ENCODE assay signal across 11 mouse cellular contexts in the genomic region with DNA sequence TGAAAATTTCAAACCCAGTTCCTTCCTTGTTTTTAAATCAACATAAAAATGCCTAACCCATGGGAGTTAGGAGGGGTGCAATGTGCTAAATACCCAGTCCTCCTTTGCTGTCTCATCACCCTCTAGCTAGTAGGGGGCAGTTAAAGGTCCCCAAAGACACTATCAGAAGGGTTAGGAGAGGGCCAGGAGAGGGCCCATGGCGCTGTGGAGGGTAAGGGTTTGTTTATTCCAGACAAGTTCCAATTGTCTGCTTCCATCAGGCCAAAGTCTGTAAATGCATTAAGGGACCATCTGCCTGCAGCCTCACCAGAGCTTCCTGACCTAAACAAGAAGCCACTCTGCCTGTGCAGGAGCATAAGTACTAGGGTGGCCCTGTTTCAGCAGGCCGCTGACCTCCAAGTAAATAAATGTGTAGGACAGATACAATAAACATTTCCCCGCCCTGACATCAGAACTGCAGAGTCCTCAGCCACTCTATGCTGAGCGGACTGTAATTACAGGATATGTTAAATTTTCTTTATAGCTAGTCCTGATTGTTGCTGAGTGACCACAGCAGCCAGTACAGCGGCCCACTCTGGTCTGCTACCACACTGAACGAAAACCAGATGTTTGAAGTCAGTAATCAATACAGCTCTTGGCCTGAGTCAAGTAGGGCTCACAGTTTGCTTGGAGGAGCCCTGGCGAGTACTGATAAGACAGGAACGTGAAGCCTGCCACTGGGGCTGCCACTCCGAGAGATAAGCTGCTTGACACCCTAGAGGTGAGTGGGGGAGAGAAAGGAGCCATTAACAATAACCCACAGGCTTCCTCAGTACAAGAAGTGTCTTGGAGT.
DNase-seq lines count a peak whose midpoint lies in the region; ATAC-seq and TF ChIP-seq lines count a peak whose summit lies in the region.
"Had no signal": no experiment of that assay in that cellular context is flagged by ENCODE, and none has a peak within 500 bp of the region (broad histone marks: within the 10 kb centered on the region; RNA-seq: fewer than 3 reads in every experiment).

No protein-coding gene starts in this region.

- peak; percentile 67; the same call in 1 of the 2 replicates for ATAC-seq in lung, embryonic 15.5 days (ENCODE audit: borderline replicate concordance, extremely low read depth, low FRiP score, low TSS enrichment)
- peak; percentile 92 for ATAC-seq in common myeloid progenitor, adult 5-6 weeks (replicated peaks; ENCODE audit: low read depth, poor library complexity, severe bottlenecking)

- no peak overlapping the region for H3K27ac ChIP-seq in lung, embryonic 15.5 days
- peak overlapping the region; percentile 55; the same call in 1 of the 2 replicates for H3K27ac ChIP-seq in spleen, adult 2 months (ENCODE audit: insufficient read depth, low read length)
- H3K27ac ChIP-seq: limb, embryonic 12.5 days had no signal

- 18% methylated on average over 9 of the region's 9 CpGs for WGBS in lung, embryonic 15.5 days
- WGBS in spleen, adult 2 months: 83% methylated on average over 9 of the region's 9 CpGs

- no peaks in the 10 kb centered on the region for H3K9me3 ChIP-seq in lung, embryonic 15.5 days

- no peaks in the 10 kb centered on the region for H3K36me3 ChIP-seq in lung, embryonic 15.5 days
- no peaks in the 10 kb centered on the region for H3K36me3 ChIP-seq in spleen, adult 2 months (ENCODE audit: control insufficient read depth, insufficient read depth, low read length)
- H3K36me3 ChIP-seq: limb, embryonic 12.5 days had no signal

- H3K4me3 ChIP-seq in lung, embryonic 15.5 days: no peak overlapping the region
- no peak overlapping the region for H3K4me3 ChIP-seq in spleen, adult 2 months (ENCODE audit: extremely low read depth, insufficient read depth, insufficient read length)
- H3K4me3 ChIP-seq: limb, embryonic 12.5 days; myocyte had no signal

- H3K9ac ChIP-seq in lung, embryonic 15.5 days: no peak overlapping the region
- H3K9ac ChIP-seq: limb, embryonic 12.5 days had no signal

- intact Hi-C loops in left cerebral cortex, postnatal 10 days (cut with DNase I): no loop called here
- intact Hi-C loops in left cerebral cortex, postnatal 4 days (cut with DNase I): no loop called here

- H3K4me1 ChIP-seq in lung, embryonic 15.5 days: peaks cover 11% of the 10 kb centered on the region
- H3K4me1 ChIP-seq in spleen, adult 2 months (ENCODE audit: control insufficient read depth, insufficient read depth, insufficient read length): no peaks in the 10 kb centered on the region

- no peak for TF ChIP-seq CTCF in spleen, adult 2 months (IDR thresholded peaks at IDR 0.05; ENCODE audit: extremely low read depth, insufficient read depth, insufficient read length, insufficient replicate concordance)

- no peak overlapping the region for H3K4me2 ChIP-seq in lung, embryonic 15.5 days
- H3K4me2 ChIP-seq: limb, embryonic 12.5 days had no signal

- TF ChIP-seq POLR2A in spleen, adult 2 months (IDR thresholded peaks at IDR 0.05; ENCODE audit: low read depth, low read length): no peak

- no peak for DNase-seq in lung, postnatal 25 days (ENCODE audit: low spot score)
- DNase-seq in forelimb bud, embryonic 11.5 days (ENCODE audit: low read depth, low spot score): peak; percentile 49
- DNase-seq in spleen, adult 2 months (ENCODE audit: low read depth in 1 of 2, low spot score in 2 of 2): no peak
- no peak for DNase-seq in left cerebral cortex, postnatal 10 days (ENCODE audit: extremely low spot score in 1 of 2, low spot score in 2 of 2)
- DNase-seq in layer of hippocampus, adult 18-20 months (ENCODE audit: low spot score in 2 of 2): no peak
- DNase-seq in left cerebral cortex, postnatal 4 days: no peak
- DNase-seq: kidney, adult 9 months had no signal

- no peaks in the 10 kb centered on the region for H3K27me3 ChIP-seq in lung, embryonic 15.5 days
- no peaks in the 10 kb centered on the region for H3K27me3 ChIP-seq in spleen, adult 2 months (ENCODE audit: control insufficient read depth, insufficient read depth, low read length)
